In genomic region chr1:135373171-135373677, GRCm38 (mm10) we compare ENCODE assay signal across 12 mouse cellular contexts. TPM values are rescaled to one million over a fixed set of nuclear protein-coding genes. Genes with fewer than 3 reads are reported as not detected.
DNase-seq lines count a peak whose midpoint lies in the region; ATAC-seq lines count a peak whose summit lies in the region.
"Had no signal": no experiment of that assay in that cellular context is flagged by ENCODE, and none has a peak within 500 bp of the region (broad histone marks: within the 10 kb centered on the region; RNA-seq: fewer than 3 reads in every experiment).

No protein-coding gene starts in this region.

- WGBS in forebrain, embryonic 15.5 days = 55% methylated on average over 4 of the region's 4 CpGs
- WGBS in limb, embryonic 13.5 days = 73% methylated on average over 4 of the region's 4 CpGs
- WGBS in liver, embryonic 12.5 days (ENCODE audit: insufficient replicate concordance) = 48% methylated on average over 4 of the region's 4 CpGs

- peak overlapping the region; percentile 30 for H3K4me3 ChIP-seq in forebrain, embryonic 15.5 days
- no peak overlapping the region; the same call in 1 of the 2 replicates for H3K4me3 ChIP-seq in limb, embryonic 13.5 days
- H3K4me3 ChIP-seq in liver, embryonic 12.5 days = no peak overlapping the region

- H3K27me3 ChIP-seq in forebrain, embryonic 15.5 days = no peaks in the 10 kb centered on the region
- no peaks in the 10 kb centered on the region for H3K27me3 ChIP-seq in limb, embryonic 13.5 days
- H3K27me3 ChIP-seq in liver, embryonic 12.5 days (replicated peaks) = peaks cover 69% of the 10 kb centered on the region

- no peaks in the 10 kb centered on the region for H3K36me3 ChIP-seq in forebrain, embryonic 15.5 days
- H3K36me3 ChIP-seq in limb, embryonic 13.5 days = no peaks in the 10 kb centered on the region
- H3K36me3 ChIP-seq in liver, embryonic 12.5 days = no peaks in the 10 kb centered on the region

- peaks cover 42% of the 10 kb centered on the region for H3K4me1 ChIP-seq in forebrain, embryonic 15.5 days
- peaks cover 40% of the 10 kb centered on the region for H3K4me1 ChIP-seq in limb, embryonic 13.5 days
- peaks cover 19% of the 10 kb centered on the region; the same call in 1 of the 2 replicates for H3K4me1 ChIP-seq in liver, embryonic 12.5 days

- H3K9me3 ChIP-seq in forebrain, embryonic 15.5 days = no peaks in the 10 kb centered on the region
- H3K9me3 ChIP-seq in limb, embryonic 13.5 days = no peaks in the 10 kb centered on the region
- H3K9me3 ChIP-seq in liver, embryonic 12.5 days (replicated peaks) = no peaks in the 10 kb centered on the region

- H3K4me2 ChIP-seq in forebrain, embryonic 15.5 days (replicated peaks) = peak overlapping the region; percentile 34
- H3K4me2 ChIP-seq in limb, embryonic 13.5 days (replicated peaks) = peak overlapping the region; percentile 25
- H3K4me2 ChIP-seq in liver, embryonic 12.5 days = no peak overlapping the region

- ATAC-seq in forebrain, embryonic 15.5 days (replicated peaks) = no peak
- ATAC-seq in limb, embryonic 13.5 days (ENCODE audit: low FRiP score, low read depth) = no peak
- no peak for ATAC-seq in liver, embryonic 12.5 days

- H3K9ac ChIP-seq in forebrain, embryonic 15.5 days (replicated peaks) = peak overlapping the region; percentile 48
- H3K9ac ChIP-seq in limb, embryonic 13.5 days = no peak overlapping the region
- no peak overlapping the region for H3K9ac ChIP-seq in liver, embryonic 12.5 days

- no peak overlapping the region; the same call in 1 of the 2 replicates for H3K27ac ChIP-seq in forebrain, embryonic 15.5 days (replicated peaks)
- H3K27ac ChIP-seq in limb, embryonic 13.5 days = no peak overlapping the region
- no peak overlapping the region for H3K27ac ChIP-seq in liver, embryonic 12.5 days

- intact Hi-C loops in left cerebral cortex, postnatal 10 days (cut with DNase I) = loop anchor here (5.0 kb wide), 1 partner anchor 216 kb away; no protein-coding TSS in a partner anchor

- peak; percentile 72 for DNase-seq in retina, postnatal 1 day
- DNase-seq in retina, embryonic 14.5 days (ENCODE audit: low spot score) = no peak
- DNase-seq in yolk sac, embryonic 10.5 days (ENCODE audit: low spot score) = no peak
- DNase-seq in left cerebral cortex, postnatal 10 days (ENCODE audit: extremely low spot score in 1 of 2, low spot score in 2 of 2) = no peak
- DNase-seq: adrenal gland, adult 8-10 months; gastrocnemius, postnatal 25 days; heart, postnatal 36 days; spleen, adult 18-20 months had no signal

RNA-seq across cellular contexts. Expression of gene Shisa4, which starts 1.8 kb away (rescaled TPM):
- polyA plus RNA-seq in forebrain, embryonic 15.5 days (2015; fragmentation: Nextera tagmentation; extraction: Ambion mirVana) = 94.3 and 104 TPM in 2 replicates
- 39.4 and 39.9 TPM in 2 replicates for polyA plus RNA-seq in limb, embryonic 13.5 days (2015; fragmentation: Nextera tagmentation; extraction: Ambion mirVana)
- 100 to 1,000 TPM; 118 to 121 TPM for total RNA-seq in left cerebral cortex, postnatal 10 days (2021)
- 5.4 and 5.5 TPM in 2 replicates for polyA plus RNA-seq in liver, embryonic 12.5 days (2016; fragmentation: Nextera tagmentation; extraction: Ambion mirVana)
- total RNA-seq: MEL had no signal

RNA-seq across cellular contexts. Expression of gene Lmod1, which starts 48.6 kb away (rescaled TPM):
- 0.27 and 0.42 TPM in 2 replicates for polyA plus RNA-seq in forebrain, embryonic 15.5 days (2015; fragmentation: Nextera tagmentation; extraction: Ambion mirVana)
- 0.37 and 0.54 TPM in 2 replicates for polyA plus RNA-seq in limb, embryonic 13.5 days (2015; fragmentation: Nextera tagmentation; extraction: Ambion mirVana)
- under 1 TPM; 0.36 to 0.54 TPM for total RNA-seq in left cerebral cortex, postnatal 10 days (2021)
- 0.11 and 0.12 TPM in 2 replicates for polyA plus RNA-seq in liver, embryonic 12.5 days (2016; fragmentation: Nextera tagmentation; extraction: Ambion mirVana)
- total RNA-seq: MEL had no signal

RNA-seq across cellular contexts. Expression of gene Ipo9, which starts 57.1 kb away (rescaled TPM):
- polyA plus RNA-seq in forebrain, embryonic 15.5 days (2015; fragmentation: Nextera tagmentation; extraction: Ambion mirVana) = 139 and 148 TPM in 2 replicates
- polyA plus RNA-seq in limb, embryonic 13.5 days (2015; fragmentation: Nextera tagmentation; extraction: Ambion mirVana) = 155 and 156 TPM in 2 replicates
- total RNA-seq in left cerebral cortex, postnatal 10 days (2021) = 100 to 1,000 TPM; 170 TPM
- polyA plus RNA-seq in liver, embryonic 12.5 days (2016; fragmentation: Nextera tagmentation; extraction: Ambion mirVana) = 50.4 and 53.6 TPM in 2 replicates

RNA-seq across cellular contexts. Expression of gene Timm17a, which starts 59.6 kb away (rescaled TPM):
- polyA plus RNA-seq in forebrain, embryonic 15.5 days (2015; fragmentation: Nextera tagmentation; extraction: Ambion mirVana) = 141 and 151 TPM in 2 replicates
- 183 and 185 TPM in 2 replicates for polyA plus RNA-seq in limb, embryonic 13.5 days (2015; fragmentation: Nextera tagmentation; extraction: Ambion mirVana)
- 100 to 1,000 TPM; 155 to 166 TPM for total RNA-seq in left cerebral cortex, postnatal 10 days (2021)
- 204 and 208 TPM in 2 replicates for polyA plus RNA-seq in liver, embryonic 12.5 days (2016; fragmentation: Nextera tagmentation; extraction: Ambion mirVana)
